Mouse (Mus musculus): Measurements from ENCODE around the gene Lcn6.
"Not testable (repeated sequence)": the region's sequence is repeated elsewhere in the genome, so short reads cannot be mapped to it uniquely, and the experiment has no call there.

The Lcn6 gene

GRCm38 (mm10) chr2:25676486-25676885 lies at the start of gene Lcn6:
Lcn6 (plus strand) TSS chr2:25676786.
- in situ Hi-C loops (cut with MseI, MboI): no loop called here

- in situ Hi-C loops (cut with MseI, MboI): no loop called here
Measured at GRCm38 (mm10) chr2:25627811-25628210, 48.8 kb upstream of the Lcn6 start, which contains the start of gene Fcna. Fcna (minus strand) TSS chr2:25628030.

GRCm38 (mm10) chr2:25628738-25629137 lies 47.8 kb upstream of the Lcn6 start:
- in situ Hi-C loops (cut with MseI, MboI): no loop called here

GRCm38 (mm10) chr2:25633616-25634015 lies 43.0 kb upstream of the Lcn6 start:
- in situ Hi-C loops (cut with MseI, MboI): no loop called here

- in situ Hi-C loops (cut with MseI, MboI): no loop called here
Measured at GRCm38 (mm10) chr2:25634046-25634445, 42.5 kb upstream of the Lcn6 start.

GRCm38 (mm10) chr2:25639890-25640289 lies 36.7 kb upstream of the Lcn6 start:
- in situ Hi-C loops (cut with MseI, MboI): no loop called here

- in situ Hi-C loops (cut with MseI, MboI): no loop called here
Measured at GRCm38 (mm10) chr2:25652902-25653301, 23.7 kb upstream of the Lcn6 start, which contains the start of gene Lcn8. Lcn8 (plus strand) TSS chr2:25653120.

- in situ Hi-C loops (cut with MseI, MboI): no loop called here
Measured at GRCm38 (mm10) chr2:25654502-25654901, 22.1 kb upstream of the Lcn6 start.

GRCm38 (mm10) chr2:25656691-25657090 lies 19.9 kb upstream of the Lcn6 start:
- in situ Hi-C loops (cut with MseI, MboI): no loop called here

- in situ Hi-C loops (cut with MseI, MboI): no loop called here
Measured at GRCm38 (mm10) chr2:25657246-25657645, 19.3 kb upstream of the Lcn6 start.

GRCm38 (mm10) chr2:25657652-25658051 lies 18.9 kb upstream of the Lcn6 start, which contains the start of gene Lcn5:
Lcn5 (plus strand) TSS chr2:25657952.
- in situ Hi-C loops (cut with MseI, MboI): no loop called here

- in situ Hi-C loops (cut with MseI, MboI): no loop called here
Measured at GRCm38 (mm10) chr2:25660279-25660678, 16.3 kb upstream of the Lcn6 start.

GRCm38 (mm10) chr2:25661245-25661970 lies 15.2 kb upstream of the Lcn6 start:
- in situ Hi-C loops (cut with MseI, MboI): no loop called here

GRCm38 (mm10) chr2:25663511-25663910 lies 13.1 kb upstream of the Lcn6 start:
- in situ Hi-C loops (cut with MseI, MboI): no loop called here

- in situ Hi-C loops (cut with MseI, MboI): no loop called here
Measured at GRCm38 (mm10) chr2:25664125-25664524, 12.5 kb upstream of the Lcn6 start.

- in situ Hi-C loops (cut with MseI, MboI): no loop called here
Measured at GRCm38 (mm10) chr2:25666516-25666915, 10.1 kb upstream of the Lcn6 start.

- in situ Hi-C loops (cut with MseI, MboI): no loop called here
Measured at GRCm38 (mm10) chr2:25679559-25679958, 3.0 kb downstream of the Lcn6 start.

- in situ Hi-C loops (cut with MseI, MboI): no loop called here
Measured at GRCm38 (mm10) chr2:25682426-25682825, 5.8 kb downstream of the Lcn6 start, which contains the start of gene Lcn10. Lcn10 (plus strand) TSS chr2:25682726.

- in situ Hi-C loops (cut with MseI, MboI): no loop called here
Measured at GRCm38 (mm10) chr2:25686941-25687340, 10.4 kb downstream of the Lcn6 start.

GRCm38 (mm10) chr2:25694605-25695004 lies 18.0 kb downstream of the Lcn6 start:
- in situ Hi-C loops (cut with MseI, MboI): no loop called here

GRCm38 (mm10) chr2:25696951-25697350 lies 20.4 kb downstream of the Lcn6 start:
- in situ Hi-C loops (cut with MseI, MboI): no loop called here

GRCm38 (mm10) chr2:25698696-25699095 lies 22.1 kb downstream of the Lcn6 start:
- in situ Hi-C loops (cut with MseI, MboI): no loop called here

- in situ Hi-C loops (cut with MseI, MboI): not testable (repeated sequence)
Measured at GRCm38 (mm10) chr2:25699743-25700142, 23.2 kb downstream of the Lcn6 start, which contains the start of gene Obp2a. Obp2a (plus strand) TSS chr2:25700043.
